Comparison of ENCODE assay signal across 11 mouse cellular contexts in the genomic region with DNA sequence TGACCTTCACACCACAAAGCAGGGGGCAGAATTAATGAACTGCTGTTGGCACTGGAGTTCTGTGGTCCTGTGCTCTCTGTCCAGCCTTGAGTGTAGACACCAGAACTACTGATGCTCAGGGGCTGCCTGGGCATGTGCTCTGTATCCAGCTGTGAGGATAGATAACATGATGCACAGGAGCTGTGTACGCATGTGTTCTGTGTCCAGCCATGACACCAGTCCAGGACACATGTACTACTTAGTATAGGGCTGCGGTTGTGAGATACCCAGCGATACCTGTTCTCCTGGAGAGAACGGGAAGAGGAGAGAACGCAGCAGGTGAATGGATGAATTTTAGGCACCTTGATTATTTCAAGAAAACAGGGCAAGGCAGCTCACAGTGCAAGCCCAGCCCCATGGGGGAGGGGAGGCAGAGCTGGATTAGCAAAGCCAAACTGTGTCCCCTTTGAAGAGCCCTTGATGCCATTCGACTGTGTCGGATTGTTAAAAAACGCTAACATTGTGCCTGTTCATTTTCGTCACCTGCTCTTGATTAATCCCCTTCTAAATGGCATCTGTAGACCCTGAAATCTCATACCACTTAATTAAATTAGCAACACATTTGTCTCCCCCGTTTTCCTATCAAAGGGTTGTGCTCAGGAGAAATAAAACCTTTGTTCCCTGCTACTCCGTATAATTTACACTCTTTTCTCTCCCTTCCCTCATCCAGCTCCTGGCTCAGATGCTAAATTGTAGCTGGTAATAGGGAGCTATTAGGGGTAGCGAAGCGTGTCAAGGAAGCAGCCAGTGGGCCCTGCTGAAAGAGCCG.
A peak's percentile ranks its signal among the peaks of the same experiment; 100 is the strongest.
DNase-seq lines count a peak whose midpoint lies in the region; ATAC-seq and TF ChIP-seq lines count a peak whose summit lies in the region.
"Had no signal": no experiment of that assay in that cellular context is flagged by ENCODE, and none has a peak within 500 bp of the region (broad histone marks: within the 10 kb centered on the region; RNA-seq: fewer than 3 reads in every experiment).

No protein-coding gene starts in this region.

- peak overlapping the region; percentile 13 for H3K4me2 ChIP-seq in midbrain, embryonic 13.5 days (replicated peaks)
- H3K4me2 ChIP-seq: liver, embryonic 12.5 days had no signal

- peak; percentile 13 to 27 for DNase-seq in kidney, postnatal 4 days
- DNase-seq in kidney, postnatal 36 days: no peak
- peak; percentile 6 for DNase-seq in forelimb bud, embryonic 11.5 days (ENCODE audit: low read depth, low spot score)
- no peak for DNase-seq in left cerebral cortex, adult 8-10 months (ENCODE audit: low spot score in 2 of 2)
- no peak for DNase-seq in cerebellum, adult 2 months
- DNase-seq in thymus, postnatal 4 days: no peak
- DNase-seq in lung, adult 18-20 months: no peak
- DNase-seq: adrenal gland, postnatal 10 days; thymus, adult 2 months had no signal

- no peak for TF ChIP-seq CTCF in cerebellum, adult 2 months (IDR thresholded peaks at IDR 0.05; ENCODE audit: borderline replicate concordance, insufficient read depth, low read depth, low read length)

- no peaks in the 10 kb centered on the region for H3K9me3 ChIP-seq in midbrain, embryonic 13.5 days
- H3K9me3 ChIP-seq: liver, embryonic 12.5 days had no signal

- 20% methylated on average over 14 of the region's 14 CpGs for WGBS in midbrain, embryonic 13.5 days
- 30% methylated on average over 14 of the region's 14 CpGs for WGBS in cerebellum, adult 2 months

- H3K27ac ChIP-seq in midbrain, embryonic 13.5 days: peak overlapping the region; percentile 44; the same call in 1 of the 2 replicates
- no peak overlapping the region for H3K27ac ChIP-seq in cerebellum, adult 2 months (ENCODE audit: insufficient read depth, low read length)
- H3K27ac ChIP-seq: liver, embryonic 12.5 days had no signal

- peaks cover 67% of the 10 kb centered on the region for H3K27me3 ChIP-seq in midbrain, embryonic 13.5 days
- H3K27me3 ChIP-seq in cerebellum, adult 2 months (ENCODE audit: control insufficient read depth, insufficient read depth, low read length): no peaks in the 10 kb centered on the region
- H3K27me3 ChIP-seq: liver, embryonic 12.5 days had no signal

- no peak overlapping the region for H3K4me3 ChIP-seq in midbrain, embryonic 13.5 days (replicated peaks)
- H3K4me3 ChIP-seq in cerebellum, adult 2 months (replicated peaks; ENCODE audit: insufficient read depth, low read depth, low read length): no peak overlapping the region
- H3K4me3 ChIP-seq: liver, embryonic 12.5 days had no signal

- H3K36me3 ChIP-seq in midbrain, embryonic 13.5 days: no peaks in the 10 kb centered on the region
- H3K36me3 ChIP-seq: liver, embryonic 12.5 days had no signal

- peaks cover 28% of the 10 kb centered on the region for H3K4me1 ChIP-seq in midbrain, embryonic 13.5 days (replicated peaks)
- no peaks in the 10 kb centered on the region for H3K4me1 ChIP-seq in cerebellum, adult 2 months (ENCODE audit: control insufficient read depth, insufficient read depth, low read length)
- H3K4me1 ChIP-seq: liver, embryonic 12.5 days had no signal

- ATAC-seq in midbrain, embryonic 13.5 days: peak; percentile 88
- ATAC-seq: liver, embryonic 12.5 days had no signal

- H3K9ac ChIP-seq in midbrain, embryonic 13.5 days (replicated peaks): no peak overlapping the region
- H3K9ac ChIP-seq: liver, embryonic 12.5 days had no signal

- no peak for TF ChIP-seq POLR2A in cerebellum, adult 2 months (IDR thresholded peaks at IDR 0.05; ENCODE audit: borderline replicate concordance, insufficient read depth, low read length)

Comparison
In these comparisons a context has a peak if more than half of its experiments do, and no peak if none do; other contexts are left out.
1. DNase-seq: peak in kidney, postnatal 4 days (2 of 2) and forelimb bud, embryonic 11.5 days (single experiment); none in kidney, postnatal 36 days (0 of 2), left cerebral cortex, adult 8-10 months (0 of 2), cerebellum, adult 2 months (0 of 2), thymus, postnatal 4 days (single experiment) and lung, adult 18-20 months (0 of 2).